Mouse (Mus musculus): ENCODE measurements around the gene Syce1l. TPM values are rescaled to one million over a fixed set of nuclear protein-coding genes. Genes with fewer than 3 reads are reported as not detected.

The Syce1l gene
- polyA plus RNA-seq, 1 experiment = not detected

DNA sequence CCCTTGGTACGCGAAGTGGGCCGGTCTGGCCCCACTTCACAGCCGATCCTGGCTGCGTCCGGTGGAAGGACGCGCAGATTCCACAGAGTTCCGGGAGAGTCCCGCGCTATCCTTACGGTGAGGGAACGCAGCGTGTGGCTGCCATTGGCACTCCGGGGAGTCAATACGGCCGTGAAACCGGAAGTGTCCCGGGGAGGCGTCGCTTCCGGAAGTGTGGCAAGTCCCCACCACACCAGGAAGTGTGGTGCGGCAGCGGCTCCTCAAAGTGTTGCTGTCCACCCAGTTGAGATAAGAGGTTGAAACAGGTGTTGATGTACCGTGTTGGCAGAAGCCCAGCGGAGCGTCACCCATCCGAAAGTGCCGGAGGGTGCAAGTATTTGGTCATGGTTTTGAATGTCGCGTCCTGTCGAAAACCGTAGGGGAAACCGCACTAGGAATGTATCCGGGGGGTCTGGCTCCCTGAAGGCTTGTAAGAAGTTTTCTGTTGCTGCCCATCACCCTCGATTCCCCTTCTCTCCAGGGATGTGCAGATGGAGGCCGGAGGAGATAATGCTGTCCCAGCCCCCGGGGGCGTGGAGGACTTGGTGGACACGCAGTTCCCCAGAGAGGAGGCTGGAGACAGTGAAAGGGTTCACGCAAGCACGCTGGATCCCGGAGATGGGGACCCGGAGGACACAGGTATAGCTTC lies 7.3 kb upstream of the Syce1l start:
- Histone ChIP-seq H3K79me2 (ENCODE audit: control insufficient read depth, insufficient read depth) (peaks cover 18% of the 10 kb centered on the region), H3K27me3 (ENCODE audit: control insufficient read depth, insufficient read depth, insufficient read length) (no peaks in the 10 kb centered on the region)
- TF ChIP-seq CTCF (IDR thresholded peaks at IDR 0.05; ENCODE audit: control insufficient read depth, insufficient read depth, insufficient read length) (no peak), MYOD1 (IDR thresholded peaks at IDR 0.05; ENCODE audit: control insufficient read depth, insufficient read length, low read depth) (peak; percentile 12), CEBPB (IDR thresholded peaks at IDR 0.05; ENCODE audit: low read depth) (peak; percentile 45), FOSL1 (IDR thresholded peaks at IDR 0.05; ENCODE audit: insufficient read depth, low read length, poor library complexity, severe bottlenecking) (no peak), MYOG (IDR thresholded peaks at IDR 0.05; ENCODE audit: control insufficient read depth, extremely low read depth, insufficient read length) (no peak)

DNA sequence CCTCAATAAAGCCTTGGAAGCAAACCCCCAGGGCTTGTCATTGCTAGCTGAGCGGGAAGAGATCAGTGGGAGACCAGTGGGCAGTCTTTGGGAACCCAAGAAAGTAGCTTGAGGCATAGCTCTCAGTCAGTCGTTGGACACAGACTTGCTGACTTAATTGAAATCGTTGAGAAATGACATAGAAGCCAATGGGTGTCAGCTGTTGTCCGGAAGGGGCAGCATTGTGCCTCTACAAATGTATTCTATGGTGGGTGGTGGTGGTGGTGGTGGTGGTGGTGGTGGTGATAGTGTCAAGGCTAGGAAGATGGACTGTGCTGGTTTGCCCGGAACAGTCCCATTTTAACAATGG lies 6.8 kb upstream of the Syce1l start:
- Histone ChIP-seq H3ac (ENCODE audit: control insufficient read depth, insufficient read length, low read depth) (peak overlapping the region; percentile 92), H3K27me3 (ENCODE audit: control insufficient read depth, insufficient read depth, insufficient read length) (no peaks in the 10 kb centered on the region), H3K4me3 (ENCODE audit: insufficient read depth, poor library complexity, severe bottlenecking) (peak overlapping the region; percentile 92), H3K79me3 (ENCODE audit: low read depth) (no peaks in the 10 kb centered on the region), H3K36me3 (ENCODE audit: control insufficient read depth, insufficient read depth) (no peaks in the 10 kb centered on the region), H3K79me2 (ENCODE audit: control insufficient read depth, insufficient read depth) (peaks cover 18% of the 10 kb centered on the region)
- TF ChIP-seq MYOG (IDR thresholded peaks at IDR 0.05; ENCODE audit: control insufficient read depth, extremely low read depth, insufficient read length) (no peak), USF1 (IDR thresholded peaks at IDR 0.05; ENCODE audit: low read depth) (no peak), CTCF (IDR thresholded peaks at IDR 0.05; ENCODE audit: control insufficient read depth, insufficient read depth, insufficient read length) (no peak), CEBPB (IDR thresholded peaks at IDR 0.05; ENCODE audit: low read depth) (no peak), MAX (IDR thresholded peaks at IDR 0.05) (no peak), MYOD1 (IDR thresholded peaks at IDR 0.05; ENCODE audit: control insufficient read depth, insufficient read length, low read depth) (no peak), FOSL1 (IDR thresholded peaks at IDR 0.05; ENCODE audit: insufficient read depth, low read length, poor library complexity, severe bottlenecking) (no peak)

More for the DNA sequence above, 7.3 kb upstream of the Syce1l start:
- Histone ChIP-seq H3K79me3 (ENCODE audit: low read depth) (no peaks in the 10 kb centered on the region), H3K36me3 (ENCODE audit: control insufficient read depth, insufficient read depth) (no peaks in the 10 kb centered on the region), H3K4me3 (ENCODE audit: insufficient read depth, poor library complexity, severe bottlenecking) (peak overlapping the region; percentile 92), H3ac (ENCODE audit: control insufficient read depth, insufficient read length, low read depth) (peak overlapping the region; percentile 92)

DNA sequence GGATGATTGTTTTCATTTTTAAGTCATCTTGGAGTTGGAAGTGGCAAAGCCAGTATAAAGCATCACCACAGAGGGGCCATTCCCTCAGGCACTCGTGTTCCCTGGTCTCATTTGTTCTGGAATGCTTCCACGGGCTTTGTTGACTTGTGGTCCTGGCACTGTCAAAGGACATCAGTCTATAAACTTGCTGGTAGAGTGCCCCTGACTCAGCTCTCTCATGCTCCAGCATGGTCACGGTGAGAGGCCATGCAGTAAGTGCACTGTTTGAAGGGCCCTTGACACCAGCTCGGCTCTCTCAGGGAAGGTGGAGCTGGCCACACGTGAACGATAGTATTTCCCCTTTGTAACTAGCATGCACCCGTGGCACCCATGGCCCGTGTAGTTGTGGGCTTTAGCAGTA lies 2.7 kb upstream of the Syce1l start:
- Histone ChIP-seq H3K27me3 (ENCODE audit: control insufficient read depth, insufficient read depth, insufficient read length) (no peaks in the 10 kb centered on the region), H3K4me3 (ENCODE audit: insufficient read depth, poor library complexity, severe bottlenecking) (no peak overlapping the region), H3K79me3 (ENCODE audit: low read depth) (no peaks in the 10 kb centered on the region), H3ac (ENCODE audit: control insufficient read depth, insufficient read length, low read depth) (no peak overlapping the region), H3K79me2 (ENCODE audit: control insufficient read depth, insufficient read depth) (peaks cover 18% of the 10 kb centered on the region), H3K36me3 (ENCODE audit: control insufficient read depth, insufficient read depth) (peaks cover 4% of the 10 kb centered on the region)
- TF ChIP-seq MAX (IDR thresholded peaks at IDR 0.05) (no peak), FOSL1 (IDR thresholded peaks at IDR 0.05; ENCODE audit: insufficient read depth, low read length, poor library complexity, severe bottlenecking) (no peak), MYOD1 (IDR thresholded peaks at IDR 0.05; ENCODE audit: control insufficient read depth, insufficient read length, low read depth) (no peak), USF1 (IDR thresholded peaks at IDR 0.05; ENCODE audit: low read depth) (no peak), CEBPB (IDR thresholded peaks at IDR 0.05; ENCODE audit: low read depth) (no peak), MYOG (IDR thresholded peaks at IDR 0.05; ENCODE audit: control insufficient read depth, extremely low read depth, insufficient read length) (no peak), CTCF (IDR thresholded peaks at IDR 0.05; ENCODE audit: control insufficient read depth, insufficient read depth, insufficient read length) (no peak)

- Histone ChIP-seq H3K79me3 (ENCODE audit: low read depth) (no peaks in the 10 kb centered on the region), H3K4me3 (ENCODE audit: insufficient read depth, poor library complexity, severe bottlenecking) (no peak overlapping the region), H3K36me3 (ENCODE audit: control insufficient read depth, insufficient read depth) (peaks cover 4% of the 10 kb centered on the region), H3K27me3 (ENCODE audit: control insufficient read depth, insufficient read depth, insufficient read length) (no peaks in the 10 kb centered on the region), H3K79me2 (ENCODE audit: control insufficient read depth, insufficient read depth) (no peaks in the 10 kb centered on the region), H3ac (ENCODE audit: control insufficient read depth, insufficient read length, low read depth) (no peak overlapping the region)
- TF ChIP-seq MYOD1 (IDR thresholded peaks at IDR 0.05; ENCODE audit: control insufficient read depth, insufficient read length, low read depth) (no peak), FOSL1 (IDR thresholded peaks at IDR 0.05; ENCODE audit: insufficient read depth, low read length, poor library complexity, severe bottlenecking) (no peak), MYOG (IDR thresholded peaks at IDR 0.05; ENCODE audit: control insufficient read depth, extremely low read depth, insufficient read length) (no peak), MAX (IDR thresholded peaks at IDR 0.05) (no peak), CTCF (IDR thresholded peaks at IDR 0.05; ENCODE audit: control insufficient read depth, insufficient read depth, insufficient read length) (no peak), CEBPB (IDR thresholded peaks at IDR 0.05; ENCODE audit: low read depth) (no peak), USF1 (IDR thresholded peaks at IDR 0.05; ENCODE audit: low read depth) (no peak)
These were observed 632 bp downstream of the Syce1l start for GRCm38 (mm10) chr8:113643479-113644210.

- Histone ChIP-seq H3K79me2 (ENCODE audit: control insufficient read depth, insufficient read depth) (no peaks in the 10 kb centered on the region), H3K27me3 (ENCODE audit: control insufficient read depth, insufficient read depth, insufficient read length) (no peaks in the 10 kb centered on the region), H3K79me3 (ENCODE audit: low read depth) (no peaks in the 10 kb centered on the region), H3K36me3 (ENCODE audit: control insufficient read depth, insufficient read depth) (peaks cover 4% of the 10 kb centered on the region), H3ac (ENCODE audit: control insufficient read depth, insufficient read length, low read depth) (no peak overlapping the region), H3K4me3 (ENCODE audit: insufficient read depth, poor library complexity, severe bottlenecking) (no peak overlapping the region)
- TF ChIP-seq CEBPB (IDR thresholded peaks at IDR 0.05; ENCODE audit: low read depth) (no peak), MYOD1 (IDR thresholded peaks at IDR 0.05; ENCODE audit: control insufficient read depth, insufficient read length, low read depth) (no peak), USF1 (IDR thresholded peaks at IDR 0.05; ENCODE audit: low read depth) (no peak), MAX (IDR thresholded peaks at IDR 0.05) (no peak), FOSL1 (IDR thresholded peaks at IDR 0.05; ENCODE audit: insufficient read depth, low read length, poor library complexity, severe bottlenecking) (no peak)
These were observed 2.2 kb downstream of the Syce1l start for GRCm38 (mm10) chr8:113645220-113645619.

Measured in C2C12 (cell line).